Mouse (Mus musculus): ENCODE measurements around the gene Arl14ep.
"Not testable (repeated sequence)": the region's sequence is repeated elsewhere in the genome, so short reads cannot be mapped to it uniquely, and the experiment has no call there.

DNA sequence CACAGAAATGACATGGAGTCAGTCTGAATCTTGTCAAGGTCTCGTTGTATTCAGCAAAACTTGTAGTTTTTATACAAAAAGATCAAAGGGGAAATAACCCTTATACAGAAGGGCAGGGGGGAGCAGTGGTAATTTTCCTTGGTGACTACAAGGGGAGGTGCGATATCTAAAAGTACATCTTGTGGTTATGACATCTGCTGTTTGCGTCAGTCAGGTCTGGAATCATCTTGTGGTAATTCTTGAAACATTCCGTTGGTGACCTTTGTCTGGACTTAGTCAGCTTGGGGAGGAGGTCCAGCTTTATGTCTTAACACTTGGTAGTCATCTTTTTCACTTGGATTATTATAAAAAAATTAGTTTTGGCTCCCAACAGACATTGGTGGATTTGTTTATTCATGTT is 31.7 kb upstream of the Arl14ep start:
- not testable (repeated sequence) for TF ChIP-seq CTCF, EP300 (IDR thresholded peaks at IDR 0.05; ENCODE audit: low read depth)

Measured in liver, postnatal 0 days (tissue).